In genomic region chr9:60213111-60213510, GRCm38 (mm10) we compare ENCODE assay signal across 23 mouse cellular contexts.
"Had no signal": no experiment of that assay in that cellular context is flagged by ENCODE, and none has a peak within 500 bp of the region (broad histone marks: within the 10 kb centered on the region; RNA-seq: fewer than 3 reads in every experiment).

No protein-coding gene starts in this region.

- H3K36me3 ChIP-seq: heart, embryonic 10.5 days; heart, embryonic 12.5 days; hindbrain, embryonic 13.5 days; hindbrain, embryonic 15.5 days; kidney, embryonic 15.5 days; liver, embryonic 13.5 days; liver, embryonic 15.5 days had no signal

- H3K4me3 ChIP-seq: gastrocnemius, adult 2 months; heart, embryonic 10.5 days; heart, embryonic 12.5 days; hindbrain, embryonic 13.5 days; hindbrain, embryonic 15.5 days; kidney, embryonic 15.5 days; layer of hippocampus, adult 2 months; left cerebral cortex, adult 2 months; liver, embryonic 13.5 days; liver, embryonic 15.5 days had no signal

- H3K4me2 ChIP-seq: heart, embryonic 12.5 days; hindbrain, embryonic 13.5 days; hindbrain, embryonic 15.5 days; kidney, embryonic 15.5 days; liver, embryonic 11.5 days; liver, embryonic 13.5 days; liver, embryonic 15.5 days had no signal

- ATAC-seq: hindbrain, postnatal 0 days; intestine, embryonic 16.5 days had no signal

- H3K27ac ChIP-seq: gastrocnemius, adult 2 months; heart, embryonic 10.5 days; hindbrain, embryonic 13.5 days; hindbrain, embryonic 15.5 days; hindbrain, postnatal 0 days; kidney, embryonic 15.5 days; kidney, postnatal 0 days; layer of hippocampus, adult 2 months; left cerebral cortex, adult 2 months; liver, embryonic 13.5 days; liver, embryonic 15.5 days had no signal

- H3K27me3 ChIP-seq: heart, embryonic 12.5 days; hindbrain, embryonic 13.5 days; hindbrain, embryonic 15.5 days; kidney, embryonic 15.5 days; liver, embryonic 13.5 days; liver, embryonic 15.5 days had no signal

- H3K4me1 ChIP-seq: hindbrain, embryonic 13.5 days; hindbrain, embryonic 15.5 days; kidney, embryonic 15.5 days; liver, embryonic 13.5 days; liver, embryonic 15.5 days had no signal

- DNase-seq: gastrocnemius, adult 2 months; gastrocnemius, postnatal 10 days; gastrocnemius, postnatal 25 days; heart, postnatal 10 days; kidney, adult 11 months; kidney, adult 2 months; kidney, adult 9 months; kidney, postnatal 14 days; kidney, postnatal 36 days; liver; liver, embryonic 13.5 days had no signal

- H3K9me3 ChIP-seq: heart, embryonic 10.5 days; heart, embryonic 12.5 days; hindbrain, embryonic 13.5 days; hindbrain, embryonic 15.5 days; kidney, embryonic 15.5 days; liver, embryonic 13.5 days; liver, embryonic 15.5 days had no signal

- H3K9ac ChIP-seq: heart, embryonic 12.5 days; hindbrain, embryonic 13.5 days; hindbrain, embryonic 15.5 days; kidney, embryonic 15.5 days; liver, embryonic 13.5 days; liver, embryonic 15.5 days had no signal
